Mouse (Mus musculus) kidney, adult 2 months (tissue): ENCODE data around the gene Scgb1c1.

Experiments
- CTCF ChIP-seq: fragments of 200-500 bp; conservative IDR thresholded peaks from 2 replicates; pipeline ENCODE4 v1.5.1; 2011; ENCODE audit warnings: low read depth, mild to moderate bottlenecking, control low read depth, low read length, moderate library complexity, mixed read lengths; ENCODE audit not compliant: insufficient read depth, insufficient read length
- POLR2A ChIP-seq: fragments of 200-500 bp; IDR thresholded peaks from one replicate; pipeline ENCODE4 v1.6.1; 2011; ENCODE audit warnings: low read depth, low read length, control low read depth

DNA sequence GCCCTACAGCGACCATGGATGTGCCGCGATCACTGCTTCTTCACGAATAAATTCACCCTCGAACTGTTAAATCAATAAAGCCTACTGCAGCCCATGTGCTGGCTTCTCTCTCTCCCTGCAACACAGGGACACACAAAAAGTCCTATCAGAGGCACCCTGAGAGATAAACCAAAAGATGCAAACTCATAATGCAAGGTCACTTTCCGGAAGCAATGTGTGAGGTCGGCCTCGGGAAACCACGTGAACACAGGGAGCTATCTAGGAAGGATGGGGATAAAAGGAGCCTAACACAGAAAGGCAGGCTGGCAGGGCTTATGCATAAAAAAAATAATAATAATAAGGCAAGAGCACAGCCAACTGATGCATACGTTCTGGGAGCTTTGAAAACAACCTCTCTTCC lies 1.3 kb downstream of the Scgb1c1 start:
- TF ChIP-seq CTCF (no peak), POLR2A (no peak)
